Mouse (Mus musculus) MEL (cell line): ENCODE data around the gene Lsp1. TPM values are rescaled to one million over a fixed set of nuclear protein-coding genes. Genes with fewer than 3 reads are reported as not detected.

Experiments used
- DNase-seq: peaks from one replicate; pipeline ENCODE4 v3.0.0; 2011; ENCODE audit warnings: low read depth, low spot score
- H3K27ac ChIP-seq: 2 replicates; pipeline ENCODE4 v1.5.1; 2012; ENCODE audit warnings: low read depth, mild to moderate bottlenecking, control low read depth, low read length, moderate library complexity; ENCODE audit not compliant: control insufficient read depth
- H3K27me3 ChIP-seq, 2 experiments: fragments of 150-350 bp in 1 of 2; sonication (generic) in 1 of 2; 2 replicates each; pipeline ENCODE4 v1.6.1; 2012; ENCODE audit warnings: low read length in 2 of 2, mild to moderate bottlenecking in 2 of 2, improper control_type of control experiment in 1 of 2, moderate library complexity in 1 of 2; ENCODE audit not compliant: insufficient read depth in 2 of 2, control insufficient read depth in 1 of 2
- H3K36me3 ChIP-seq, 2 experiments: 2 replicates each; pipeline ENCODE4 v1.6.1; 2012 to 2014; ENCODE audit warnings: low read length in 2 of 2, improper control_type of control experiment in 1 of 2, inconsistent platforms in 1 of 2, mild to moderate bottlenecking in 1 of 2; ENCODE audit not compliant: insufficient read depth in 2 of 2, control insufficient read depth in 1 of 2
- H3K4me1 ChIP-seq, 2 experiments: fragments of 150-350 bp in 1 of 2; sonication (generic) in 1 of 2; 2 replicates each; pipeline ENCODE4 v1.6.1; 2012; ENCODE audit warnings: low read length in 2 of 2, improper control_type of control experiment in 1 of 2, mild to moderate bottlenecking in 1 of 2; ENCODE audit not compliant: insufficient read depth in 2 of 2, control insufficient read depth in 1 of 2
- H3K4me3 ChIP-seq, 2 experiments: fragments of 150-350 bp in 1 of 2; sonication (generic) in 1 of 2; 2 replicates each; pipeline ENCODE4 v1.5.1; 2012; ENCODE audit warnings: low read depth in 2 of 2, low read length in 2 of 2, mild to moderate bottlenecking in 2 of 2, moderate library complexity in 2 of 2, control low read depth in 1 of 2, improper control_type of control experiment in 1 of 2; ENCODE audit not compliant: control insufficient read depth in 1 of 2, insufficient read depth in 1 of 2
- H3K79me2 ChIP-seq: 2 replicates; pipeline ENCODE4 v1.6.1; 2012; ENCODE audit warnings: mild to moderate bottlenecking, low read length, moderate library complexity; ENCODE audit not compliant: control insufficient read depth, poor library complexity, insufficient read depth
- H3K9ac ChIP-seq: 2 replicates; pipeline ENCODE4 v1.6.1; 2012; ENCODE audit warnings: low read depth, mild to moderate bottlenecking, control low read depth, low read length, moderate library complexity; ENCODE audit not compliant: control insufficient read depth, poor library complexity, severe bottlenecking
- H3K9me3 ChIP-seq: fragments of 150-350 bp; sonication (generic); replicated peaks from 2 replicates; pipeline ENCODE4 v1.6.1; 2012; ENCODE audit warnings: mild to moderate bottlenecking, low read length, improper control_type of control experiment, moderate library complexity; ENCODE audit not compliant: insufficient read depth
- BHLHE40 ChIP-seq: IDR thresholded peaks from 2 replicates; pipeline ENCODE4 v1.6.1; 2012; ENCODE audit warnings: low read depth, mild to moderate bottlenecking, inconsistent platforms, low read length, improper control_type of control experiment, borderline replicate concordance
- CHD1 ChIP-seq: IDR thresholded peaks from 2 replicates; pipeline ENCODE4 v1.6.1; 2012; ENCODE audit warnings: low read depth, mild to moderate bottlenecking, inconsistent platforms, low read length, improper control_type of control experiment
- CHD2 ChIP-seq: IDR thresholded peaks from 2 replicates; pipeline ENCODE4 v1.6.1; 2011; ENCODE audit warnings: low read length, improper control_type of control experiment
- E2F4 ChIP-seq: IDR thresholded peaks from 2 replicates; pipeline ENCODE4 v1.6.1; 2011; ENCODE audit warnings: low read depth, low read length, improper control_type of control experiment, borderline replicate concordance
- EP300 ChIP-seq, 2 experiments: IDR thresholded peaks; 2 replicates each; pipeline ENCODE4 v1.6.1; 2011; ENCODE audit warnings: improper control_type of control experiment in 2 of 2, low read length in 2 of 2, low read depth in 1 of 2, mild to moderate bottlenecking in 1 of 2
- GABPA ChIP-seq: IDR thresholded peaks from 2 replicates; pipeline ENCODE4 v1.6.1; 2012; ENCODE audit warnings: low read depth, mild to moderate bottlenecking, inconsistent platforms, low read length, improper control_type of control experiment, moderate library complexity
- GATA1 ChIP-seq: IDR thresholded peaks from 2 replicates; pipeline ENCODE4 v1.6.1; 2011; ENCODE audit warnings: low read depth, low read length, improper control_type of control experiment
- JUND ChIP-seq: IDR thresholded peaks from 2 replicates; pipeline ENCODE4 v1.6.1; 2011; ENCODE audit warnings: low read depth, mild to moderate bottlenecking, improper control_type of control experiment, low read length
- KAT2A ChIP-seq: conservative IDR thresholded peaks from 2 replicates; pipeline ENCODE4 v1.6.1; 2012; ENCODE audit warnings: low read depth, low read length, improper control_type of control experiment, inconsistent platforms
- MEF2A ChIP-seq: IDR thresholded peaks from 2 replicates; pipeline ENCODE4 v1.6.1; 2014; ENCODE audit warnings: low read depth, mild to moderate bottlenecking, inconsistent platforms, low read length, improper control_type of control experiment; ENCODE audit not compliant: poor library complexity, insufficient replicate concordance, severe bottlenecking; ENCODE audit errors: extremely low read depth
- MXI1 ChIP-seq: IDR thresholded peaks from 2 replicates; pipeline ENCODE4 v1.6.1; 2011; ENCODE audit warnings: mild to moderate bottlenecking, low read depth, low read length, improper control_type of control experiment
- MYB ChIP-seq: IDR thresholded peaks from 2 replicates; pipeline ENCODE4 v1.6.1; 2011; ENCODE audit warnings: mild to moderate bottlenecking, low read depth, low read length, improper control_type of control experiment
- POLR2A ChIP-seq, 2 experiments: IDR thresholded peaks; 2 replicates each; pipeline ENCODE4 v1.6.1; 2011 to 2012; ENCODE audit warnings: low read length in 2 of 2, mild to moderate bottlenecking in 2 of 2, control low read depth in 1 of 2, improper control_type of control experiment in 1 of 2, low read depth in 1 of 2, moderate library complexity in 1 of 2; ENCODE audit not compliant: control insufficient read depth in 1 of 2, insufficient read depth in 1 of 2, poor library complexity in 1 of 2
- POLR2AphosphoS5 ChIP-seq: IDR thresholded peaks from 2 replicates; pipeline ENCODE4 v1.6.1; 2012; ENCODE audit warnings: low read depth, borderline replicate concordance, mild to moderate bottlenecking, inconsistent platforms, low read length, moderate library complexity, mixed read lengths
- RAD21 ChIP-seq: IDR thresholded peaks from 2 replicates; pipeline ENCODE4 v1.6.1; 2011; ENCODE audit warnings: mild to moderate bottlenecking, low read depth, low read length, improper control_type of control experiment
- SMC3 ChIP-seq: IDR thresholded peaks from 2 replicates; pipeline ENCODE4 v1.6.1; 2011; ENCODE audit warnings: low read depth, low read length, improper control_type of control experiment
- TAL1 ChIP-seq: IDR thresholded peaks from 2 replicates; pipeline ENCODE4 v1.6.1; 2012; ENCODE audit warnings: mild to moderate bottlenecking, inconsistent platforms, low read length, moderate library complexity, mixed read lengths
- TBP ChIP-seq: IDR thresholded peaks from 2 replicates; pipeline ENCODE4 v1.8.0; 2011; ENCODE audit warnings: low read depth, low read length, improper control_type of control experiment
- UBTF ChIP-seq: IDR thresholded peaks from 2 replicates; pipeline ENCODE4 v1.6.1; 2012; ENCODE audit warnings: low read depth, mild to moderate bottlenecking, inconsistent platforms, low read length, improper control_type of control experiment, moderate library complexity, borderline replicate concordance; ENCODE audit not compliant: insufficient read depth
- ZNF384 ChIP-seq: IDR thresholded peaks from 2 replicates; pipeline ENCODE4 v1.6.1; 2012; ENCODE audit warnings: low read depth, mild to moderate bottlenecking, inconsistent platforms, low read length, improper control_type of control experiment
- polyA plus RNA-seq, 2 experiments: library from polyadenylated mRNA; stranded (reverse) in 1 of 2; unstranded in 1 of 2; fragments of >175 nt in 1 of 2; fragments of >200 nt in 1 of 2; gene quantifications; 2 replicates each; pipeline versions ENCODE4 v1.2.1 to v1.2.4; 2012; ENCODE audit warnings: low replicate concordance in 2 of 2, low read depth in 1 of 2; ENCODE audit not compliant: insufficient read length in 2 of 2, insufficient read depth in 1 of 2, missing spikeins in 1 of 2
- total RNA-seq: library from RNA; depleted of rRNA; stranded (reverse); fragments of 300-350 nt; gene quantifications from 2 replicates; pipeline ENCODE4 v1.2.3, GENCODE M21; 2012; rRNA removed

Gene Lsp1
- total RNA-seq (not detected in 2 replicates), polyA plus RNA-seq (not detected)

- H3K4me3 ChIP-seq: no peak within 1 kb of the TSS
Measured at GRCm38 (mm10) chr7:142460636-142461077, at the start of gene Lsp1. TSS of gene Lsp1 (plus strand) at chr7:142460809.

GRCm38 (mm10) chr7:142413285-142413684 is 47.3 kb upstream of the Lsp1 start:
- no peaks in the 10 kb centered on the region for H3K79me2 ChIP-seq
- H3K4me1 ChIP-seq: peaks cover 0 to 12% of the 10 kb centered on the region in 2 experiments; a peak in 1 of 4 replicates
- DNase-seq: no peak
- H3K27ac ChIP-seq: no peak overlapping the region
- no peaks in the 10 kb centered on the region for H3K27me3 ChIP-seq
- H3K9me3 ChIP-seq: no peaks in the 10 kb centered on the region
- TF ChIP-seq JUND: no peak
- TF ChIP-seq POLR2A (IDR thresholded peaks at IDR 0.05; ENCODE audit: control insufficient read depth in 1 of 2, insufficient read depth in 1 of 2, low read depth in 1 of 2, low read length in 2 of 2, poor library complexity in 1 of 2): no peak
- no peak for TF ChIP-seq MXI1
- no peak for TF ChIP-seq RAD21
- no peak for TF ChIP-seq MEF2A
- TF ChIP-seq SMC3: no peak
- TF ChIP-seq CHD1: no peak
- TF ChIP-seq TAL1: no peak
- no peak for TF ChIP-seq CHD2
- TF ChIP-seq POLR2AphosphoS5: no peak
- TF ChIP-seq KAT2A: no peak
- TF ChIP-seq GABPA: no peak
- no peak overlapping the region for H3K4me3 ChIP-seq
- peaks cover 0 to 2% of the 10 kb centered on the region in 2 experiments; a peak in 1 of 4 replicates for H3K36me3 ChIP-seq
- no peak overlapping the region for H3K9ac ChIP-seq

More at GRCm38 (mm10) chr7:142460636-142461077, at the start of gene Lsp1:
- no peak within 1 kb of the TSS for H3K27ac ChIP-seq
- TF ChIP-seq ZNF384: 0 out of 2 replicates have a peak, but pooled peaks have one; percentile 27
- no peak for TF ChIP-seq TBP
- TF ChIP-seq, all 39 proteins: peak for 1
- DNase-seq: no peak
- no peaks in the 10 kb centered on the region for H3K79me2 ChIP-seq
- H3K36me3 ChIP-seq: no peaks in the 10 kb centered on the region
- H3K9me3 ChIP-seq: no peaks in the 10 kb centered on the region
- H3K9ac ChIP-seq: no peak within 1 kb of the TSS
- no peaks in the 10 kb centered on the region for H3K27me3 ChIP-seq
- H3K4me1 ChIP-seq: no peaks in the 10 kb centered on the region

- Histone ChIP-seq H3K36me3 (peaks cover 0 to 8% of the 10 kb centered on the region in 2 experiments; a peak in 2 of 4 replicates), H3K27me3 (no peaks in the 10 kb centered on the region), H3K4me3 (no peak overlapping the region), H3K9me3 (no peaks in the 10 kb centered on the region), H3K79me2 (no peaks in the 10 kb centered on the region), H3K4me1 (peaks cover 6 to 21% of the 10 kb centered on the region in 2 experiments; a peak in 3 of 4 replicates), H3K9ac (no peak overlapping the region), H3K27ac (no peak overlapping the region)
- TF ChIP-seq UBTF (no peak), EP300 (IDR thresholded peaks at IDR 0.05; ENCODE audit: low read depth in 1 of 2, low read length in 2 of 2) (no peak), MYB (no peak), E2F4 (no peak), BHLHE40 (no peak), MEF2A (no peak), SMC3 (no peak), KAT2A (no peak), RAD21 (no peak), MXI1 (no peak), TAL1 (no peak), GATA1 (no peak)
- no peak for DNase-seq
Measured at GRCm38 (mm10) chr7:142415314-142415713, 45.3 kb upstream of the Lsp1 start.
